36 mouse cellular contexts compared by ENCODE assay signal in genomic region chr3:98897606-98898005, GRCm38 (mm10). TPM values are rescaled to one million over a fixed set of nuclear protein-coding genes. Genes with fewer than 3 reads are reported as not detected.
"Had no signal": no experiment of that assay in that cellular context is flagged by ENCODE, and none has a peak within 500 bp of the region (broad histone marks: within the 10 kb centered on the region; RNA-seq: fewer than 3 reads in every experiment).

No protein-coding gene starts in this region.

- DNase-seq: left cerebral cortex, postnatal 4 days; liver; liver, embryonic 13.5 days; liver, postnatal 0 days; lung, adult 18-20 months; lung, adult 2 months; lung, embryonic 14.5 days; lung, postnatal 10 days; lung, postnatal 14 days; lung, postnatal 36 days; lung, postnatal 4 days; midbrain, embryonic 14.5 days had no signal

- H3K4me3 ChIP-seq: limb, embryonic 10.5 days; limb, embryonic 12.5 days; limb, embryonic 13.5 days; limb, embryonic 15.5 days; liver, embryonic 12.5 days; liver, embryonic 13.5 days; liver, embryonic 15.5 days; lung, embryonic 15.5 days; megakaryocyte, embryonic 14.5 days; midbrain, embryonic 10.5 days; midbrain, embryonic 12.5 days; midbrain, embryonic 13.5 days; midbrain, embryonic 15.5 days; myocyte; neural tube, embryonic 12.5 days had no signal

- H3K4me2 ChIP-seq: limb, embryonic 12.5 days; limb, embryonic 13.5 days; limb, embryonic 15.5 days; liver, embryonic 11.5 days; liver, embryonic 12.5 days; liver, embryonic 13.5 days; liver, embryonic 15.5 days; lung, embryonic 14.5 days; lung, embryonic 15.5 days; midbrain, embryonic 11.5 days; midbrain, embryonic 12.5 days; midbrain, embryonic 13.5 days; midbrain, embryonic 15.5 days; neural tube, embryonic 12.5 days had no signal

- ATAC-seq: liver, embryonic 12.5 days; liver, postnatal 0 days; lung, postnatal 0 days; midbrain, embryonic 13.5 days; midbrain, embryonic 15.5 days; midbrain, embryonic 16.5 days had no signal

- H3K4me1 ChIP-seq: limb, embryonic 12.5 days; limb, embryonic 13.5 days; limb, embryonic 15.5 days; liver, embryonic 12.5 days; liver, embryonic 13.5 days; lung, embryonic 15.5 days; megakaryocyte, embryonic 14.5 days; midbrain, embryonic 10.5 days; midbrain, embryonic 12.5 days; midbrain, embryonic 13.5 days; midbrain, embryonic 15.5 days; neural tube, embryonic 12.5 days had no signal

- H3K27me3 ChIP-seq: limb, embryonic 12.5 days; limb, embryonic 13.5 days; limb, embryonic 15.5 days; liver, embryonic 12.5 days; liver, embryonic 13.5 days; liver, embryonic 15.5 days; lung, embryonic 15.5 days; megakaryocyte, embryonic 14.5 days; midbrain, embryonic 12.5 days; midbrain, embryonic 13.5 days; midbrain, embryonic 15.5 days; neural tube, embryonic 12.5 days had no signal

- H3K9me3 ChIP-seq: limb, embryonic 10.5 days; limb, embryonic 12.5 days; limb, embryonic 13.5 days; limb, embryonic 15.5 days; liver, embryonic 12.5 days; liver, embryonic 13.5 days; liver, embryonic 15.5 days; lung, embryonic 15.5 days; megakaryocyte, embryonic 14.5 days; midbrain, embryonic 10.5 days; midbrain, embryonic 12.5 days; midbrain, embryonic 13.5 days; midbrain, embryonic 15.5 days; neural tube, embryonic 12.5 days had no signal

- H3K9ac ChIP-seq: limb, embryonic 12.5 days; limb, embryonic 13.5 days; limb, embryonic 15.5 days; liver, embryonic 12.5 days; liver, embryonic 13.5 days; liver, embryonic 14.5 days; liver, embryonic 15.5 days; liver, postnatal 0 days; lung, embryonic 14.5 days; lung, embryonic 15.5 days; midbrain, embryonic 12.5 days; midbrain, embryonic 13.5 days; midbrain, embryonic 15.5 days; neural tube, embryonic 12.5 days had no signal

- H3K27ac ChIP-seq: limb, embryonic 10.5 days; limb, embryonic 12.5 days; limb, embryonic 13.5 days; limb, embryonic 15.5 days; liver, embryonic 12.5 days; liver, embryonic 13.5 days; liver, embryonic 14.5 days; liver, embryonic 15.5 days; lung, embryonic 15.5 days; macrophage; midbrain, embryonic 10.5 days; midbrain, embryonic 12.5 days; midbrain, embryonic 13.5 days; midbrain, embryonic 15.5 days; neural tube, embryonic 12.5 days had no signal

- H3K36me3 ChIP-seq: limb, embryonic 10.5 days; limb, embryonic 12.5 days; limb, embryonic 13.5 days; limb, embryonic 15.5 days; liver, embryonic 12.5 days; liver, embryonic 13.5 days; liver, embryonic 15.5 days; lung, embryonic 15.5 days; midbrain, embryonic 10.5 days; midbrain, embryonic 12.5 days; midbrain, embryonic 13.5 days; midbrain, embryonic 15.5 days; neural tube, embryonic 12.5 days had no signal

RNA-seq across cellular contexts. Expression of gene Hao2, which starts 4.6 kb away (rescaled TPM):
- polyA plus RNA-seq: limb, embryonic 10.5 days; limb, embryonic 11.5 days; limb, embryonic 12.5 days; limb, embryonic 15.5 days; lung, adult 2 months; lung, embryonic 14.5 days; lung, postnatal 0 days; macrophage; midbrain, embryonic 11.5 days; midbrain, embryonic 12.5 days; midbrain, embryonic 13.5 days; midbrain, embryonic 14.5 days; midbrain, embryonic 15.5 days; midbrain, embryonic 16.5 days; midbrain, postnatal 0 days; myocyte; neural tube, embryonic 11.5 days had no signal

RNA-seq across cellular contexts. Expression of gene Hsd3b1, which starts 38.0 kb away (rescaled TPM):
- polyA plus RNA-seq: limb, embryonic 13.5 days; limb, embryonic 15.5 days; lung, adult 2 months; lung, embryonic 14.5 days; lung, embryonic 15.5 days; lung, embryonic 16.5 days; lung, postnatal 0 days; macrophage; midbrain, embryonic 15.5 days; midbrain, embryonic 16.5 days; myocyte had no signal
